Mouse (Mus musculus): ENCODE results near the gene D17Wsu92e.

DNA sequence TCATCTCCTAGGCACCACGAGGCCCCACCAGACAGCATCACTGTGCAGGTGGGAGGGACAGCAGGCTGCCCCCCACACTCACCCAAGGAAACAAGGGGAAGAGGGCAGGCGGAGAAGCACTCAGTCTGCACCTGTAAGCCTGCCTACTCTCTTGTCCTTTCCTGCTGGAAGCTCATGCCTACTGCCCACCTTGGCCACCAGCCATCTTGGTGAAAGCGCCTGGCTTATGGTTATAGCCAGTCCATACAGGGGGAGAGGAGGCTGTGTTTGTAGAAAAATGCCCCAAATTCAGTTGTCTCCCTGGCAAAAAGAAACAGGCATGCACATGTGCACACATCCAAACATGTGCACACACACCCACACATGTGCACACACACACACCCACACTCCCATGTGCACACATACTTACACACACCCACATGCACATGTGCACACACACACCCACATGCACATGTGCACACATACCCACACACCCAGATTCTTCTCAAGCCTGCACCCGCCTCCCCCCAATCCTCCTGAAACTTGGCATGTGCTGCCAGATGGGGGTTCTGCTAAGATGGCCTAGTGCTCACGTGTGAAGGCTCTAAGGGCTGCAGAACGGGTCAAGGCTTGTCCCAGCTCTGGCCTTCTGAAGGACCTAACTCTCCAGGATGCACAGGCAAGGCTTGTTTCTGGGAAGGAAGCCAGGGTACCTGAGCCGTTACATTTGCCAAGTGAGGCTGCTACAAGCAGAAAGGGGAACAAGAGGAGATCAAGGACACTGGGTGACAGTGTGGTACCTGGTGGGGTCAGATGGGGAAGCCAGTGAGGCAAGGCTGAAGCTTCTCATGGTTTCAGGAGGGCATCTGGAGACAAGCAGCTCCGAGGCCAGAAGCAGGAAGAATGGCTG, 68.9 kb downstream of the D17Wsu92e start:
- TF ChIP-seq MAX (IDR thresholded peaks at IDR 0.05) (no peak), CTCF (IDR thresholded peaks at IDR 0.05; ENCODE audit: control insufficient read depth, insufficient read depth, insufficient read length) (no peak), CEBPB (IDR thresholded peaks at IDR 0.05; ENCODE audit: low read depth) (no peak), USF1 (IDR thresholded peaks at IDR 0.05; ENCODE audit: low read depth) (no peak)

All from C2C12 (cell line).